In the genomic region with DNA sequence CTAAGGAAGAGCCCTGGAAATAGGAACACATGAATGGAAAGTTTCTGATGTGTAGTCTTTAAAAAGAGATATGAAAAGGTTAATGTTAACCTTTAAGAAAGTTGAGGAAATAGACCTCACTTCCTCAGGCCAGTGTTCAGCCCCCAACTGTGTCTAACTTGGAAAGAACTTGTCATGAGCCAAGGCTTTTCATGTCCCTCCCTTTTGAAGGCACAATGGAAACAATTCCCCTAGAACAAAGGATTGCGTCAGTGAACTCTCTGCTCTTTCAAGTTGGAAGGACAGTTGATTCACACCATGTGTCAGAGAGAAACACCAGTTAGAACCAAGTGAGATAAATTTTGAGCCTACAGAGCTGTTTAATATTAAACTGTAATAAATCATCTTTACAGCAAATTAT, we compare ENCODE assay signal across 16 mouse cellular contexts. TPM values are rescaled to one million over a fixed set of nuclear protein-coding genes. Genes with fewer than 3 reads are reported as not detected.
DNase-seq lines count a peak whose midpoint lies in the region; ATAC-seq and TF ChIP-seq lines count a peak whose summit lies in the region.
"Had no signal": no experiment of that assay in that cellular context is flagged by ENCODE, and none has a peak within 500 bp of the region (broad histone marks: within the 10 kb centered on the region; RNA-seq: fewer than 3 reads in every experiment).

No protein-coding gene starts in this region.

- H3K9me3 ChIP-seq in forebrain, embryonic 14.5 days (replicated peaks; ENCODE audit: control insufficient read depth, low read length), result no peaks in the 10 kb centered on the region
- no peaks in the 10 kb centered on the region for H3K9me3 ChIP-seq in forebrain, embryonic 11.5 days (ENCODE audit: control insufficient read depth, low read length)
- H3K9me3 ChIP-seq: limb, embryonic 12.5 days; neural tube, embryonic 12.5 days had no signal

- ATAC-seq in forebrain, embryonic 14.5 days, result no peak
- no peak for ATAC-seq in forebrain, embryonic 11.5 days (replicated peaks; ENCODE audit: low FRiP score)
- ATAC-seq: liver, postnatal 0 days; Patski had no signal

- no peak for TF ChIP-seq CTCF in layer of hippocampus, adult 2 months (conservative IDR thresholded peaks at IDR 0.05)

- no peak overlapping the region for H3K4me3 ChIP-seq in forebrain, embryonic 14.5 days (ENCODE audit: low read depth, low read length)
- no peak overlapping the region for H3K4me3 ChIP-seq in forebrain, embryonic 11.5 days (ENCODE audit: low read depth, low read length)
- H3K4me3 ChIP-seq in layer of hippocampus, adult 2 months, result no peak overlapping the region
- H3K4me3 ChIP-seq: limb, embryonic 12.5 days; neural tube, embryonic 12.5 days had no signal

- WGBS in forebrain, embryonic 14.5 days, result 27% methylated on average over 1 of the region's 1 CpGs
- 38% methylated on average over 1 of the region's 1 CpGs for WGBS in forebrain, embryonic 11.5 days

- intact Hi-C loops in heart, postnatal 10 days (cut with DNase I), result loop anchor here (10.0 kb wide), 1 partner anchor 375 kb away; no protein-coding TSS in a partner anchor

- no peaks in the 10 kb centered on the region for H3K4me1 ChIP-seq in forebrain, embryonic 14.5 days (ENCODE audit: control insufficient read depth, insufficient read depth, low read length)
- H3K4me1 ChIP-seq in forebrain, embryonic 11.5 days (replicated peaks; ENCODE audit: control insufficient read depth, insufficient read depth, low read length), result no peaks in the 10 kb centered on the region

- no peaks in the 10 kb centered on the region for H3K36me3 ChIP-seq in forebrain, embryonic 14.5 days (ENCODE audit: control insufficient read depth, insufficient read depth, low read length)
- no peaks in the 10 kb centered on the region for H3K36me3 ChIP-seq in forebrain, embryonic 11.5 days (ENCODE audit: control insufficient read depth, insufficient read depth, low read length)
- H3K36me3 ChIP-seq: limb, embryonic 12.5 days; neural tube, embryonic 12.5 days had no signal

- H3K9ac ChIP-seq in forebrain, embryonic 14.5 days (ENCODE audit: low read length), result no peak overlapping the region
- H3K9ac ChIP-seq in forebrain, embryonic 11.5 days (ENCODE audit: low read length), result no peak overlapping the region
- H3K9ac ChIP-seq: limb, embryonic 12.5 days; liver, postnatal 0 days; neural tube, embryonic 12.5 days had no signal

- H3K4me2 ChIP-seq in forebrain, embryonic 14.5 days (ENCODE audit: low read length), result no peak overlapping the region
- no peak overlapping the region for H3K4me2 ChIP-seq in forebrain, embryonic 11.5 days (ENCODE audit: low read depth, low read length, severe bottlenecking)
- H3K4me2 ChIP-seq: limb, embryonic 12.5 days; neural tube, embryonic 12.5 days had no signal

- no peak overlapping the region for H3K27ac ChIP-seq in forebrain, embryonic 14.5 days (ENCODE audit: low read depth, low read length)
- H3K27ac ChIP-seq in forebrain, embryonic 11.5 days (ENCODE audit: low read depth, low read length), result no peak overlapping the region
- peak overlapping the region; percentile 62 for H3K27ac ChIP-seq in layer of hippocampus, adult 2 months
- H3K27ac ChIP-seq: limb, embryonic 12.5 days; neural tube, embryonic 12.5 days had no signal

- H3K27me3 ChIP-seq in forebrain, embryonic 14.5 days (replicated peaks; ENCODE audit: control insufficient read depth, insufficient read depth, low read length), result no peaks in the 10 kb centered on the region
- H3K27me3 ChIP-seq in forebrain, embryonic 11.5 days (ENCODE audit: control insufficient read depth, insufficient read depth, low read length), result no peaks in the 10 kb centered on the region
- H3K27me3 ChIP-seq: limb, embryonic 12.5 days; neural tube, embryonic 12.5 days; Patski had no signal

- peak; percentile 16 for DNase-seq in forebrain, embryonic 14.5 days (ENCODE audit: low spot score)
- no peak for DNase-seq in forebrain, embryonic 11.5 days (ENCODE audit: low spot score)
- DNase-seq in layer of hippocampus, adult 2 months (ENCODE audit: low spot score in 2 of 2), result no peak
- no peak for DNase-seq in layer of hippocampus, adult 9-11 months
- peak; percentile 86 for DNase-seq in ES-CJ7 (ENCODE audit: low read depth, low spot score)
- DNase-seq in heart, postnatal 10 days, result peak; percentile 15 to 16
- no peak for DNase-seq in urinary bladder, postnatal 10 days (ENCODE audit: low spot score)
- DNase-seq in cerebellum, adult 9-11 months, result no peak
- DNase-seq: adrenal gland, adult 8-10 months; kidney, postnatal 10 days; liver, postnatal 0 days; midbrain, embryonic 14.5 days; thymus, adult 18-20 months had no signal

RNA-seq across cellular contexts. Expression of gene Exoc6b, which starts 39.6 kb away (rescaled TPM):
- polyA plus RNA-seq in forebrain, embryonic 14.5 days (2014; fragmentation: Nextera tagmentation; extraction: Ambion mirVana), result 39.0 and 55.3 TPM in 2 replicates
- 34.4 and 34.8 TPM in 2 replicates for polyA plus RNA-seq in forebrain, embryonic 11.5 days (2014; fragmentation: Nextera tagmentation; extraction: Ambion mirVana)
- total RNA-seq in layer of hippocampus, adult 2 months (2021), result 100 to 1,000 TPM; 130 to 134 TPM
- 10 to 100 TPM; 21.8 to 24.2 TPM for total RNA-seq in heart, postnatal 10 days (2021)

Comparison
In these comparisons a context has a peak if more than half of its experiments do, and no peak if none do; other contexts are left out.
1. DNase-seq: peak in forebrain, embryonic 14.5 days (single experiment), ES-CJ7 (single experiment) and heart, postnatal 10 days (2 of 2); none in forebrain, embryonic 11.5 days (single experiment), layer of hippocampus, adult 2 months (0 of 2), layer of hippocampus, adult 9-11 months (single experiment), urinary bladder, postnatal 10 days (single experiment) and cerebellum, adult 9-11 months (single experiment).
2. RNA of gene Exoc6b, which starts 39.6 kb away (total RNA-seq): 130 to 134 TPM in layer of hippocampus, adult 2 months; 21.8 to 24.2 TPM in heart, postnatal 10 days; every median in the first group is over 4 times any median in the second.